Mouse (Mus musculus) spleen, adult 10 weeks (tissue): ENCODE data around the gene Olfr815. TPM values are rescaled to one million over a fixed set of nuclear protein-coding genes. Genes with fewer than 3 reads are reported as not detected.

Experiments used
- polyA plus RNA-seq: library from polyadenylated mRNA; stranded (reverse); fragments of 350-450 nt; fragmentation: Illumina TruSeq; extraction: RNeasy Lipid Tissue Mini Kit (QIAGEN cat#74804); gene quantifications from one replicate; pipeline ENCODE4 v1.2.3, GENCODE M21; 2015; ENCODE audit warnings: low replicate concordance; ENCODE audit not compliant: insufficient read depth

Olfr815 gene
- polyA plus RNA-seq = not detected

GRCm38 (mm10) chr10:129905767-129906166 lies at the start of gene Olfr815:
Olfr815 (minus strand) TSS chr10:129905867.

GRCm38 (mm10) chr10:129949000-129949399 lies 43.3 kb upstream of the Olfr815 start, which contains the start of gene Olfr818:
Olfr818 (minus strand) TSS chr10:129949100.

GRCm38 (mm10) chr10:129915497-129915896 lies 9.8 kb upstream of the Olfr815 start, which contains the start of gene Olfr816:
Olfr816 (minus strand) TSS chr10:129915597.

GRCm38 (mm10) chr10:129879751-129880150 lies 25.9 kb downstream of the Olfr815 start, which contains the start of gene Olfr814:
Olfr814 (minus strand) TSS chr10:129879851.

DNA sequence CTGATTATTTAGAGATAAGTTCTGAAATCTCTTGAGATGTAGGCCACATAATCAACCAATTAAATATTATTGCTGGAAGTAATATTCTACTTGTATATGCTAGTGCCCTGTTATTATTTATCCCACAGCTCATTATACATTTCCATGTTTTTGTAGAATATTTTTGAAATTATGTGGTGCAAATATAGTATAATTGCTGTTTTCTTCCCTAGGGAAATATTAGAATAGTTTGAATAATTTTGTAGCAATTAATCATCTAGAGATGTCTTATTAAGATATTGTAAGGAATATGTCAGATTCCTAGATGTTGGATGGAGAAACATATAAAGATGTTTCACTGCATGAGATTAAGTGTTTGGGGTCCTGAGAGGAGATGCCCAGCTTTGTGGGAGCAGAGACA lies 50.6 kb downstream of the Olfr815 start, which contains the start of gene Olfr813:
TSS of gene Olfr813 (plus strand) at position 301 of the 400 bp plus-strand sequence.

Other genes starting within 250 kb of the Olfr815 start
- not detected for gene Olfr800, start 248.2 kb downstream of the Olfr815 start, polyA plus RNA-seq
- not detected for gene Olfr801, start 232.0 kb downstream of the Olfr815 start, polyA plus RNA-seq
- not detected for gene Olfr802, start 217.7 kb downstream of the Olfr815 start, polyA plus RNA-seq
- gene Olfr803, start 211.6 kb downstream of the Olfr815 start, polyA plus RNA-seq = not detected
- not detected for gene Olfr804, start 202.7 kb downstream of the Olfr815 start, polyA plus RNA-seq
- gene Olfr805, start 176.5 kb downstream of the Olfr815 start, polyA plus RNA-seq = not detected
- gene Olfr806, start 163.9 kb downstream of the Olfr815 start, polyA plus RNA-seq = not detected
- gene Olfr807, start 148.1 kb downstream of the Olfr815 start, polyA plus RNA-seq = not detected
- not detected for gene Olfr808, start 140.4 kb downstream of the Olfr815 start, polyA plus RNA-seq
- gene Olfr809, start 131.2 kb downstream of the Olfr815 start, polyA plus RNA-seq = not detected
- not detected for gene Olfr810, start 111.0 kb downstream of the Olfr815 start, polyA plus RNA-seq
- gene Olfr811, start 101.5 kb downstream of the Olfr815 start, polyA plus RNA-seq = not detected
- not detected for gene Olfr812, start 59.8 kb downstream of the Olfr815 start, polyA plus RNA-seq
- gene Olfr813, start 50.5 kb downstream of the Olfr815 start, polyA plus RNA-seq = not detected
- not detected for gene Olfr814, start 26.0 kb downstream of the Olfr815 start, polyA plus RNA-seq
- gene Olfr816, start 9.7 kb upstream of the Olfr815 start, polyA plus RNA-seq = not detected
- not detected for gene Olfr818, start 43.2 kb upstream of the Olfr815 start, polyA plus RNA-seq
- not detected for gene Olfr819, start 61.4 kb upstream of the Olfr815 start, polyA plus RNA-seq
- not detected for gene Olfr247, start 70.3 kb upstream of the Olfr815 start, polyA plus RNA-seq
- not detected for gene Gm10310, start 79.2 kb upstream of the Olfr815 start, polyA plus RNA-seq
- not detected for gene Olfr820, start 106.8 kb upstream of the Olfr815 start, polyA plus RNA-seq
- not detected for gene Olfr821, start 124.5 kb upstream of the Olfr815 start, polyA plus RNA-seq
- not detected for gene Olfr822, start 165.3 kb upstream of the Olfr815 start, polyA plus RNA-seq
- not detected for gene Olfr823, start 209.5 kb upstream of the Olfr815 start, polyA plus RNA-seq
- gene Olfr824, start 224.1 kb upstream of the Olfr815 start, polyA plus RNA-seq = not detected